Mouse (Mus musculus) small intestine, adult 2 months (tissue): ENCODE results near the gene Cacna1a. TPM values are rescaled to one million over a fixed set of nuclear protein-coding genes. Genes with fewer than 3 reads are reported as not detected.

Experiments used
- H3K27ac ChIP-seq: fragments of 200-500 bp; 2 replicates; pipeline ENCODE4 v1.5.1; 2012; ENCODE audit warnings: low read depth, low read length, control low read depth, inconsistent platforms; ENCODE audit not compliant: insufficient read depth
- H3K27me3 ChIP-seq: fragments of 200-500 bp; 2 replicates; pipeline ENCODE4 v1.6.1; 2012; ENCODE audit warnings: mild to moderate bottlenecking, moderate library complexity, low read length, inconsistent platforms; ENCODE audit not compliant: control insufficient read depth, insufficient read depth
- H3K36me3 ChIP-seq: fragments of 200-500 bp; 2 replicates; pipeline ENCODE4 v1.6.1; 2012; ENCODE audit warnings: mild to moderate bottlenecking, low read length, control low read depth, inconsistent platforms; ENCODE audit not compliant: control insufficient read depth, insufficient read depth
- H3K4me1 ChIP-seq: fragments of 200-500 bp; 2 replicates; pipeline ENCODE4 v1.6.1; 2012; ENCODE audit warnings: low read length, inconsistent platforms, mixed read lengths; ENCODE audit not compliant: control insufficient read depth, insufficient read depth, insufficient read length
- H3K4me3 ChIP-seq: fragments of 200-500 bp; 2 replicates; pipeline ENCODE4 v1.5.1; 2012; ENCODE audit warnings: low read depth, mild to moderate bottlenecking, control low read depth, inconsistent platforms, low read length, moderate library complexity
- CTCF ChIP-seq: fragments of 200-500 bp; IDR thresholded peaks from 2 replicates; pipeline ENCODE4 v1.5.1; 2012; ENCODE audit warnings: low read depth, mild to moderate bottlenecking, control low read depth, inconsistent platforms, low read length, moderate library complexity, mixed read lengths; ENCODE audit not compliant: insufficient replicate concordance, insufficient read length; ENCODE audit errors: extremely low read depth
- POLR2A ChIP-seq: fragments of 200-500 bp; IDR thresholded peaks from 2 replicates; pipeline ENCODE4 v1.6.1; 2012; ENCODE audit warnings: low read depth, mild to moderate bottlenecking, control low read depth, inconsistent platforms, low read length, moderate library complexity
- WGBS: fragments of 180-500 bp; shearing (Covaris S2); methylation state at CpG from one replicate; pipeline ENCODE4 v1.1.7; 2018; 5-methylcytosine and 5-hydroxymethylcytosine counted together
- polyA plus RNA-seq: library from polyadenylated mRNA; depleted of rRNA; stranded (reverse); fragments of >200 nt; gene quantifications from 2 replicates; pipeline ENCODE4 v1.2.3, GENCODE M21; 2012

Cacna1a gene
- polyA plus RNA-seq, 1 experiment: 23.5 TPM

- no peaks in the 10 kb centered on the region for H3K4me1 ChIP-seq
- no peaks in the 10 kb centered on the region for H3K27me3 ChIP-seq
- no peak overlapping the region for H3K4me3 ChIP-seq
- H3K27ac ChIP-seq: no peak overlapping the region
- WGBS: 75% methylated on average over 11 of the region's 11 CpGs
- H3K36me3 ChIP-seq: no peaks in the 10 kb centered on the region
- TF ChIP-seq POLR2A (no peak), CTCF (no peak)
Measured at GRCm38 (mm10) chr8:84629586-84629985, 241.3 kb downstream of the Cacna1a start.

DNA sequence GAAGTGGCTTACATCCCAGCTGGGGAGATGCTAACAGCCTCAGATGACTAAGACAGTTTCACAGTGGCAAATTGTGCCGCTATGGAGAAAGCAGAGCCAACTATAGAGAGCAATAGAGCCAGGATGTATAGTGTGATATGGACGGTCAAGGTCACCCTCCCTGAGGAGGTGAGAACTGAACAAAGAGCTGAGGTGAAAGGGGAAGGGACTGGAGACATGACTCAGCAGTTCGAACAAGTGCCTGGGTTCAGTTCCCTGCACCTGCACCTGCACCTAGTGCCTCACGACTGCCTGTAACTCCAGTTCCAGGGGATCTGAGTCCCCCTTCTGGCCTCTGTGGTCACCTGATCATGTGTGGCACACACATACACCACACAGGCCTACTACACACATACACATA, 241.9 kb downstream of the Cacna1a start:
- no peaks in the 10 kb centered on the region for H3K27me3 ChIP-seq
- H3K36me3 ChIP-seq: no peaks in the 10 kb centered on the region
- no peaks in the 10 kb centered on the region for H3K4me1 ChIP-seq
- H3K27ac ChIP-seq: no peak overlapping the region
- TF ChIP-seq POLR2A (no peak), CTCF (no peak)
- no peak overlapping the region for H3K4me3 ChIP-seq
- WGBS: 79% methylated on average over 4 of the region's 4 CpGs

DNA sequence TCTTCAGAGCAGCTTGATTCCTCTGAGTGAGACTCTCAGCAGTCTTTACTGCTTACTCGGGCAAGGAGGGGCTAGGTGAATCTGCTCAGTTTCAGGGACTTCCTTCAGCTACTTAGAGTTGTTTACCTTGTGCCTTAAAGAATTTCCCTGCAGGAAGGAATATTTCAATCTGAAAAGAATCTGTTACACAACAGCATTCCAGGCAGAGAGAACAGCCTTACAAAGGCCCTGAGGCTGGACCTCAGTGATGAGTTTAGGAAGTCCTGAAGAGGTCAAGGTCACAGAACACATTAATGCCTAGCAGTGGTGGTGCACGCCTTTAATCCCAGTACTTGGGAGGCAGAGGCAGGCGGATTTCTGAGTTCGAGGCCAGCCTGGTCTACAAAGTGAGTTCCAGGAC, 243.6 kb downstream of the Cacna1a start:
- Histone ChIP-seq H3K4me1 (no peaks in the 10 kb centered on the region), H3K27me3 (no peaks in the 10 kb centered on the region), H3K27ac (no peak overlapping the region), H3K4me3 (no peak overlapping the region), H3K36me3 (no peaks in the 10 kb centered on the region)
- WGBS: 91% methylated on average over 4 of the region's 4 CpGs
- TF ChIP-seq POLR2A: no peak
- no peak for TF ChIP-seq CTCF

- no peak for TF ChIP-seq POLR2A
- no peak for TF ChIP-seq CTCF
Measured at GRCm38 (mm10) chr8:84633841-84634584, 245.8 kb downstream of the Cacna1a start.

DNA sequence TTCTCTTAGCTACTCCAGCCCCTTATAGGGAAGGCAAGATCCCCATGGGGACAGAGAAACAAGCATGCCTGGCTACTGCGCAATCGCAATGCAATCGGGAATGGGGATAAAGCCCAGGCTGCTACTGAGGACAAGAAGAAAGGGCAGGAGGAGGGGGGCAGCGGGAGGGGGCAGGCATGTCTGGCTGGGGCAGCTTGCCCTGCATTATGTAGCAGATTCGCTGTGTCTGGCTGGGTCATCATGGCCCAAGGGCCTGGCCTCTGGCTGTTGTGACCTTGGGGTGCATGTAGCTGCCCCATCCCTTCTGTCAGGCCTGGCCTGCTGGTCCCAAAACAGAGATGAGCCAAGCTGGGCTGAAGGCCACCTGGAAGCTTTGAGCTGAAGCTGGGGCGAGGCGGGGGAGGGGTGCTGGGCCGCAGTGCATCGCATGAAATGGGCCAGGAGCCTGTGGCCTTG, 246.6 kb downstream of the Cacna1a start:
- H3K27me3 ChIP-seq: no peaks in the 10 kb centered on the region
- H3K4me3 ChIP-seq: no peak overlapping the region
- H3K4me1 ChIP-seq: peaks cover 5% of the 10 kb centered on the region
- no peaks in the 10 kb centered on the region for H3K36me3 ChIP-seq
- WGBS: 77% methylated on average over 9 of the region's 9 CpGs
- no peak for TF ChIP-seq POLR2A
- no peak for TF ChIP-seq CTCF
- H3K27ac ChIP-seq: no peak overlapping the region

More at GRCm38 (mm10) chr8:84633841-84634584, 245.8 kb downstream of the Cacna1a start:
- H3K36me3 ChIP-seq: no peaks in the 10 kb centered on the region
- 73% methylated on average over 10 of the region's 10 CpGs for WGBS
- no peak overlapping the region for H3K4me3 ChIP-seq
- peaks cover 5% of the 10 kb centered on the region for H3K4me1 ChIP-seq
- H3K27ac ChIP-seq: no peak overlapping the region
- no peaks in the 10 kb centered on the region for H3K27me3 ChIP-seq

- H3K27ac ChIP-seq: no peak overlapping the region
- TF ChIP-seq POLR2A (no peak), CTCF (no peak)
- no peaks in the 10 kb centered on the region for H3K27me3 ChIP-seq
- 85% methylated on average over 14 of the region's 14 CpGs for WGBS
- H3K36me3 ChIP-seq: no peaks in the 10 kb centered on the region
- H3K4me3 ChIP-seq: no peak overlapping the region
- peaks cover 5% of the 10 kb centered on the region for H3K4me1 ChIP-seq
Measured at GRCm38 (mm10) chr8:84635397-84636050, 247.3 kb downstream of the Cacna1a start.

- H3K36me3 ChIP-seq: no peaks in the 10 kb centered on the region
- WGBS: 91% methylated on average over 17 of the region's 17 CpGs
- H3K27me3 ChIP-seq: no peaks in the 10 kb centered on the region
- peaks cover 5% of the 10 kb centered on the region for H3K4me1 ChIP-seq
- no peak for TF ChIP-seq CTCF
- TF ChIP-seq POLR2A: no peak
- H3K27ac ChIP-seq: no peak overlapping the region
- H3K4me3 ChIP-seq: no peak overlapping the region
Measured at GRCm38 (mm10) chr8:84636051-84636691, 247.9 kb downstream of the Cacna1a start.
